Mouse (Mus musculus) MEL (cell line): ENCODE results near the gene Tbc1d20. TPM values are rescaled to one million over a fixed set of nuclear protein-coding genes. Genes with fewer than 3 reads are reported as not detected.

Experiments used
- DNase-seq: peaks from one replicate; pipeline ENCODE4 v3.0.0; 2011; ENCODE audit warnings: low read depth, low spot score
- H3K27ac ChIP-seq: 2 replicates; pipeline ENCODE4 v1.5.1; 2012; ENCODE audit warnings: low read depth, mild to moderate bottlenecking, control low read depth, low read length, moderate library complexity; ENCODE audit not compliant: control insufficient read depth
- H3K27me3 ChIP-seq, 2 experiments: fragments of 150-350 bp in 1 of 2; sonication (generic) in 1 of 2; 2 replicates each; pipeline ENCODE4 v1.6.1; 2012; ENCODE audit warnings: low read length in 2 of 2, mild to moderate bottlenecking in 2 of 2, improper control_type of control experiment in 1 of 2, moderate library complexity in 1 of 2; ENCODE audit not compliant: insufficient read depth in 2 of 2, control insufficient read depth in 1 of 2
- H3K36me3 ChIP-seq, 2 experiments: 2 replicates each; pipeline ENCODE4 v1.6.1; 2012 to 2014; ENCODE audit warnings: low read length in 2 of 2, improper control_type of control experiment in 1 of 2, inconsistent platforms in 1 of 2, mild to moderate bottlenecking in 1 of 2; ENCODE audit not compliant: insufficient read depth in 2 of 2, control insufficient read depth in 1 of 2
- H3K4me1 ChIP-seq, 2 experiments: fragments of 150-350 bp in 1 of 2; sonication (generic) in 1 of 2; 2 replicates each; pipeline ENCODE4 v1.6.1; 2012; ENCODE audit warnings: low read length in 2 of 2, improper control_type of control experiment in 1 of 2, mild to moderate bottlenecking in 1 of 2; ENCODE audit not compliant: insufficient read depth in 2 of 2, control insufficient read depth in 1 of 2
- H3K4me3 ChIP-seq, 2 experiments: fragments of 150-350 bp in 1 of 2; sonication (generic) in 1 of 2; 2 replicates each; pipeline ENCODE4 v1.5.1; 2012; ENCODE audit warnings: low read depth in 2 of 2, low read length in 2 of 2, mild to moderate bottlenecking in 2 of 2, moderate library complexity in 2 of 2, control low read depth in 1 of 2, improper control_type of control experiment in 1 of 2; ENCODE audit not compliant: control insufficient read depth in 1 of 2, insufficient read depth in 1 of 2
- H3K79me2 ChIP-seq: 2 replicates; pipeline ENCODE4 v1.6.1; 2012; ENCODE audit warnings: mild to moderate bottlenecking, low read length, moderate library complexity; ENCODE audit not compliant: control insufficient read depth, poor library complexity, insufficient read depth
- H3K9ac ChIP-seq: 2 replicates; pipeline ENCODE4 v1.6.1; 2012; ENCODE audit warnings: low read depth, mild to moderate bottlenecking, control low read depth, low read length, moderate library complexity; ENCODE audit not compliant: control insufficient read depth, poor library complexity, severe bottlenecking
- H3K9me3 ChIP-seq: fragments of 150-350 bp; sonication (generic); replicated peaks from 2 replicates; pipeline ENCODE4 v1.6.1; 2012; ENCODE audit warnings: mild to moderate bottlenecking, low read length, improper control_type of control experiment, moderate library complexity; ENCODE audit not compliant: insufficient read depth
- CTCF ChIP-seq, 3 experiments: IDR thresholded peaks in 2 of 3; conservative IDR thresholded peaks in 1 of 3; 2 replicates each; pipeline ENCODE4 v1.5.1; 2011 to 2012; ENCODE audit warnings: low read length in 3 of 3, low read depth in 2 of 3, mild to moderate bottlenecking in 2 of 3, improper control_type of control experiment in 1 of 3, inconsistent platforms in 1 of 3, mixed read lengths in 1 of 3, moderate library complexity in 1 of 3; ENCODE audit not compliant: control insufficient read depth in 1 of 3, insufficient read depth in 1 of 3, poor library complexity in 1 of 3, severe bottlenecking in 1 of 3
- E2F4 ChIP-seq: IDR thresholded peaks from 2 replicates; pipeline ENCODE4 v1.6.1; 2011; ENCODE audit warnings: low read depth, low read length, improper control_type of control experiment, borderline replicate concordance
- ELF1 ChIP-seq: IDR thresholded peaks from 2 replicates; pipeline ENCODE4 v1.6.1; 2014; ENCODE audit warnings: low read depth, mild to moderate bottlenecking, inconsistent platforms, low read length, improper control_type of control experiment, moderate library complexity
- GABPA ChIP-seq: IDR thresholded peaks from 2 replicates; pipeline ENCODE4 v1.6.1; 2012; ENCODE audit warnings: low read depth, mild to moderate bottlenecking, inconsistent platforms, low read length, improper control_type of control experiment, moderate library complexity
- HCFC1 ChIP-seq: IDR thresholded peaks from 2 replicates; pipeline ENCODE4 v1.6.1; 2012; ENCODE audit warnings: low read depth, mild to moderate bottlenecking, inconsistent platforms, low read length, improper control_type of control experiment, moderate library complexity
- MAFK ChIP-seq: IDR thresholded peaks from 2 replicates; pipeline ENCODE4 v1.6.1; 2011; ENCODE audit warnings: low read depth, mild to moderate bottlenecking, low read length, improper control_type of control experiment, borderline replicate concordance
- MEF2A ChIP-seq: IDR thresholded peaks from 2 replicates; pipeline ENCODE4 v1.6.1; 2014; ENCODE audit warnings: low read depth, mild to moderate bottlenecking, inconsistent platforms, low read length, improper control_type of control experiment; ENCODE audit not compliant: poor library complexity, insufficient replicate concordance, severe bottlenecking; ENCODE audit errors: extremely low read depth
- MXI1 ChIP-seq: IDR thresholded peaks from 2 replicates; pipeline ENCODE4 v1.6.1; 2011; ENCODE audit warnings: mild to moderate bottlenecking, low read depth, low read length, improper control_type of control experiment
- MYB ChIP-seq: IDR thresholded peaks from 2 replicates; pipeline ENCODE4 v1.6.1; 2011; ENCODE audit warnings: mild to moderate bottlenecking, low read depth, low read length, improper control_type of control experiment
- MYC ChIP-seq: IDR thresholded peaks from 2 replicates; pipeline ENCODE4 v1.6.1; 2011; ENCODE audit warnings: low read depth, mild to moderate bottlenecking, low read length, improper control_type of control experiment, moderate library complexity
- RAD21 ChIP-seq: IDR thresholded peaks from 2 replicates; pipeline ENCODE4 v1.6.1; 2011; ENCODE audit warnings: mild to moderate bottlenecking, low read depth, low read length, improper control_type of control experiment
- RCOR1 ChIP-seq: IDR thresholded peaks from 2 replicates; pipeline ENCODE4 v1.6.1; 2012; ENCODE audit warnings: low read depth, mild to moderate bottlenecking, inconsistent platforms, low read length, improper control_type of control experiment
- TCF12 ChIP-seq: IDR thresholded peaks from 2 replicates; pipeline ENCODE4 v1.6.1; 2014; ENCODE audit warnings: low read depth, mild to moderate bottlenecking, inconsistent platforms, low read length, improper control_type of control experiment, moderate library complexity
- UBTF ChIP-seq: IDR thresholded peaks from 2 replicates; pipeline ENCODE4 v1.6.1; 2012; ENCODE audit warnings: low read depth, mild to moderate bottlenecking, inconsistent platforms, low read length, improper control_type of control experiment, moderate library complexity, borderline replicate concordance; ENCODE audit not compliant: insufficient read depth
- USF2 ChIP-seq, 2 experiments: IDR thresholded peaks; 2 replicates each; pipeline ENCODE4 v1.6.1; 2011 to 2012; ENCODE audit warnings: improper control_type of control experiment in 2 of 2, low read length in 2 of 2, borderline replicate concordance in 1 of 2, inconsistent platforms in 1 of 2, low read depth in 1 of 2, mild to moderate bottlenecking in 1 of 2; ENCODE audit not compliant: insufficient read depth in 1 of 2
- ZMIZ1 ChIP-seq: IDR thresholded peaks from 2 replicates; pipeline ENCODE4 v1.6.1; 2012; ENCODE audit warnings: low read depth, mild to moderate bottlenecking, inconsistent platforms, low read length, improper control_type of control experiment, moderate library complexity
- ZNF384 ChIP-seq: IDR thresholded peaks from 2 replicates; pipeline ENCODE4 v1.6.1; 2012; ENCODE audit warnings: low read depth, mild to moderate bottlenecking, inconsistent platforms, low read length, improper control_type of control experiment
- polyA plus RNA-seq, 2 experiments: library from polyadenylated mRNA; stranded (reverse) in 1 of 2; unstranded in 1 of 2; fragments of >175 nt in 1 of 2; fragments of >200 nt in 1 of 2; gene quantifications; 2 replicates each; pipeline versions ENCODE4 v1.2.1 to v1.2.4; 2012; ENCODE audit warnings: low replicate concordance in 2 of 2, low read depth in 1 of 2; ENCODE audit not compliant: insufficient read length in 2 of 2, insufficient read depth in 1 of 2, missing spikeins in 1 of 2
- total RNA-seq: library from RNA; depleted of rRNA; stranded (reverse); fragments of 300-350 nt; gene quantifications from 2 replicates; pipeline ENCODE4 v1.2.3, GENCODE M21; 2012

Tbc1d20 gene
- total and polyA plus RNA-seq, 3 experiments: 19.6 to 31.4 TPM; not detected in 1

DNA sequence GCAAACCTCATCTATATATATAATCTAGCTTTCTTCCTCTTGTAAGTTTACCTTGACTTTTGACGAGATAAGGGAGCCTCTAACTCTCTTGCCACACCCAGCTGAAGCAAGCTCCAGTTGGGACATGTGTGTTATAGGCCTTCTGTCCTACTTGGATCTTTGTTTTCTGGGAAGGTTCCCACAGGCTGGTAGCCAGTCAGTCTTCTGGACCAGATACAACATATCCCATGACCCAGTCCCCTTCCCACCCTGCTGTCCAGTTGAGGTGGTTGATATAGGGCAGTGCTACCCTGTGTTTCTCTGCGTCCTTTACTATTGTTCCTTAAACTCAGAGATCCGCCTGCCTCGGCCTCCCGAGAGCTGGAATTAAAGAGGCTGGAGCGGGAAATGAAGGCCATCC, 11.9 kb downstream of the Tbc1d20 start:
- H3K9me3 ChIP-seq: no peaks in the 10 kb centered on the region
- no peak overlapping the region for H3K4me3 ChIP-seq
- peaks cover 5% of the 10 kb centered on the region in 2 experiments; a peak in 3 of 4 replicates for H3K4me1 ChIP-seq
- 0 out of 2 replicates have a peak, but pooled peaks cover 1% of the 10 kb centered on the region for H3K79me2 ChIP-seq
- no peak overlapping the region for H3K9ac ChIP-seq
- no peaks in the 10 kb centered on the region for H3K27me3 ChIP-seq
- no peak overlapping the region for H3K27ac ChIP-seq
- no peak for DNase-seq
- H3K36me3 ChIP-seq: peaks cover 7 to 29% of the 10 kb centered on the region in 2 experiments
- TF ChIP-seq MEF2A (no peak), MXI1 (no peak), RAD21 (no peak), HCFC1 (no peak), ELF1 (no peak), ZNF384 (no peak), UBTF (no peak), RCOR1 (no peak), ZMIZ1 (no peak), GABPA (no peak), USF2 (IDR thresholded peaks at IDR 0.05; ENCODE audit: borderline replicate concordance in 1 of 2, insufficient read depth in 1 of 2, low read depth in 1 of 2, low read length in 2 of 2) (no peak), MYC (no peak), TCF12 (no peak), E2F4 (no peak), CTCF (IDR thresholded peaks at IDR 0.05 in 2 of 3, conservative IDR thresholded peaks at IDR 0.05 in 1 of 3; ENCODE audit: control insufficient read depth in 1 of 3, insufficient read depth in 1 of 3, low read depth in 2 of 3, low read length in 3 of 3, poor library complexity in 1 of 3, severe bottlenecking in 1 of 3) (no peak)
- TF ChIP-seq, all 39 proteins: peak for 0

DNA sequence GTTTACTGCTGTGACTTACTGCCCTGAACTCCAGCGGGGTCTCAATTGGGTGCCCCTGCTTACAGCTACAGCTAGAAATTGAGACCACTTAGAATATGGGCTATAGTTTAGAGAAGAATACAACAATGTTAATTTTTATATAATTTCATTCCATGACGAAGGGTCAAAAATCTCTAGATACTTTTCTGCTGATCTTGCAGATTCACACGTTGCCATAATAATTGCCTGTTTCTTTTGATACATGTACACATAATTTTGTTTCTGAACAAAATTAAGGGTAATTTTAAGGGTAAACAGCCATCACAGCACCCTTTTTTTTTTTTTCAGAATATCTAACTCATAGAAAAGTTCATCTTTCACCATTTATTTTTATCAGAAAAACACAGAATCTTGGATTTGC, 13.6 kb downstream of the Tbc1d20 start:
- H3K36me3 ChIP-seq: peaks cover 7 to 31% of the 10 kb centered on the region in 2 experiments

More for the DNA sequence above, 13.6 kb downstream of the Tbc1d20 start:
- Histone ChIP-seq H3K79me2 (no peaks in the 10 kb centered on the region), H3K9me3 (no peaks in the 10 kb centered on the region), H3K9ac (no peak overlapping the region), H3K4me3 (no peak overlapping the region), H3K27me3 (no peaks in the 10 kb centered on the region), H3K4me1 (peaks cover 5% of the 10 kb centered on the region in 2 experiments; a peak in 3 of 4 replicates), H3K27ac (no peak overlapping the region)
- DNase-seq: no peak
- no peak for TF ChIP-seq MYB
- TF ChIP-seq MAFK: 0 out of 2 replicates have a peak, but pooled peaks have one; percentile 60
